Mouse (Mus musculus) cerebral cortex, adult 2 months (tissue): ENCODE measurements around the gene Snx18.

ENCODE experiments used
- WGBS: fragments of 180-500 bp; shearing (Covaris S2); methylation state at CpG from one replicate; pipeline ENCODE4 v1.1.7; 2018; 5-methylcytosine and 5-hydroxymethylcytosine counted together

Gene Snx18

GRCm38 (mm10) chr13:113615971-113616671 is 2.2 kb downstream of the Snx18 start:
- WGBS = 6% methylated on average over 8 of the region's 8 CpGs

GRCm38 (mm10) chr13:113615546-113615941 is 2.8 kb downstream of the Snx18 start:
- 2% methylated on average over 10 of the region's 10 CpGs for WGBS

GRCm38 (mm10) chr13:113614635-113615545 is 3.5 kb downstream of the Snx18 start:
- WGBS = 12% methylated on average over 24 of the region's 24 CpGs

GRCm38 (mm10) chr13:113613882-113614281 is 4.5 kb downstream of the Snx18 start:
- 43% methylated on average over 10 of the region's 10 CpGs for WGBS

- 21% methylated on average over 12 of the region's 12 CpGs for WGBS
Measured at GRCm38 (mm10) chr13:113613341-113613740, 5.0 kb downstream of the Snx18 start.

- 60% methylated on average over 24 of the region's 24 CpGs for WGBS
Measured at GRCm38 (mm10) chr13:113612141-113612950, 6.0 kb downstream of the Snx18 start.

- 49% methylated on average over 13 of the region's 13 CpGs for WGBS
Measured at GRCm38 (mm10) chr13:113610732-113611500, 7.4 kb downstream of the Snx18 start.

DNA sequence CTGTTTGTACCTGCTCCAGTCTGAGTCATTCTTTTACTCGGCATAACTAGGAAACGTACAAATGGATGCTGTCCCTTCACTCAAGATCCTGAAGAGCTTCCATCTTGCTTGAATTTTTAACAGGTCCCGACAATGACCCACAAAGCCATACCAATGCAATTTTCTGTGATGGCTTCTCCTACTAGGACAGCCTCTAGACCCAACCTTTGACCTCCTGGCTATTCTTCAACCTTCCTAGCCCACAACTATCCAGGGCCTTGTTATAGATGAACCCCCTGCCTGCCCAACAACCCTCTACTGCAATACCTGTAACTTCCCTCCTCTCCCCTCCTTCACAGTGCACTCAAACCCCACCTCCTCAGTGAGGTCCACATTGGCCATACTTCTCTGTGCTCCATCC is 8.9 kb downstream of the Snx18 start:
- WGBS = 57% methylated on average over 3 of the region's 3 CpGs

DNA sequence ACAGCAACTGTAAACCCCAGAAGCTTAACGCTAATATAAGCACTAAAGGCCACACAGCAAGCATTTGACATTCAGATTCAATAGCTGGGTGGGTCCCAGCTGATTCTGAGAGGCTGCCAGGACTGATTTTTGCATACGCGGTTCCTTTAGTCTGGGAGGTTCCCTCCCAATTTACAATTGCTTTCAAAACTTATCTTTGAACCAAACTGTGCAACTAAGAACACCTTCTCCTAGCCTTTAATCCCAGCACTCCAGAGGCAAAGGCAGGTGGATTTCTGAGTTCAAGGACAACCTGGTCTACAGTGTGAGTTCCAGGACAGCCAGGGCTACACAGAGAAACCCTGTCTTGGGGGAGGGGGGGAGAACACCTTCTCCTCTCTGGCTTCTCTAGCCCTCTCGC is 10.5 kb downstream of the Snx18 start:
- WGBS = 40% methylated on average over 4 of the region's 4 CpGs

GRCm38 (mm10) chr13:113607371-113607770 is 11.0 kb downstream of the Snx18 start:
- WGBS = 78% methylated on average over 7 of the region's 7 CpGs

DNA sequence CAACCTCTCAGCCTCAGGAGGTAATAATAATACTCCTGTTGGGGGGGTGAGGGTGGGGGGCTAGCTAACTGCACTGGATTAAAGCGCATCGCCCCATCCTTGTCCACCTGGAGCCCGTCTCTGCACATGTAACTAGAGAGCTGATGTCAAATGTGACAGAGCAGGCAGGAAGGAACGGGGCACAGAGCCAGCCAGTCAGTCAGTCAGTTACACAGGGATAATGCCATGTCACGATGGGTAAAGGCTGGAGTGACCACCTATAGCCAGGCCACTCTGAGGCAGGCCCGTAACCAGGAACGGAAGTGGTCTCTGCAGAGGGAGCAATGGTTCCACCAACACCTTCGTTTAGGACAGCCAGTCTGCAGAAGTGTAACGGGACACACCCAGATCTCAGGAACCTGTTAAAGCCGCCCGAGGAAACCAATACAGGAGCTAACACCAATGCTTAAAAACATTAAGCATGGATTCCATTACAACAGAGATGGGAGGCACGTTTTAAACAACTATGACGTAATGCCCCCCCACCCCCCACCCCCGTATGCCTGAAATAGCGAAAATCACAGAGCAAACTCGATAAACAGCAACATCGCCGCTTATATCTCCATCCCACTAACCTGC is 11.5 kb downstream of the Snx18 start:
- WGBS = 71% methylated on average over 18 of the region's 18 CpGs

- 69% methylated on average over 14 of the region's 14 CpGs for WGBS
Measured at GRCm38 (mm10) chr13:113606131-113606530, 12.2 kb downstream of the Snx18 start.

DNA sequence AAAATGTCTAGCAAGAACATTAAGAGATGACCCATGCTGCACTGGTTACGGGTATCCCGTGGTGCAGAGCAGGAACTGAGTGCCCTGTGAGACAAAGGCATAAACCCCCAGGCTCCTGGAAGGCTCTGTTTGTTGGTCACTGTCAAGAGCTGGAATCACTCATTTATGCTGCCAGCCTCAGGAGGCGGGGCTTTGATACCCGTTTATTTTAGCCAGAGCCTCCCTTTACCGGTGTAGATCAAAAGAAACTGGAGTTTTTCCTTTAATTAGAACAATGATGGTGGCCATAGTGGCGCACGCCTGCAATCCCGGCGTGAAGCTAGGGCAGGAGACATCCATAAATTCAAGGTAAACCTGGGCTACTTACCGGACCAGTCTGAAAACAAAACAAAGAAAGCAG is 12.7 kb downstream of the Snx18 start:
- 81% methylated on average over 10 of the region's 10 CpGs for WGBS

- 45% methylated on average over 6 of the region's 6 CpGs for WGBS
Measured at GRCm38 (mm10) chr13:113604321-113604720, 14.0 kb downstream of the Snx18 start.

DNA sequence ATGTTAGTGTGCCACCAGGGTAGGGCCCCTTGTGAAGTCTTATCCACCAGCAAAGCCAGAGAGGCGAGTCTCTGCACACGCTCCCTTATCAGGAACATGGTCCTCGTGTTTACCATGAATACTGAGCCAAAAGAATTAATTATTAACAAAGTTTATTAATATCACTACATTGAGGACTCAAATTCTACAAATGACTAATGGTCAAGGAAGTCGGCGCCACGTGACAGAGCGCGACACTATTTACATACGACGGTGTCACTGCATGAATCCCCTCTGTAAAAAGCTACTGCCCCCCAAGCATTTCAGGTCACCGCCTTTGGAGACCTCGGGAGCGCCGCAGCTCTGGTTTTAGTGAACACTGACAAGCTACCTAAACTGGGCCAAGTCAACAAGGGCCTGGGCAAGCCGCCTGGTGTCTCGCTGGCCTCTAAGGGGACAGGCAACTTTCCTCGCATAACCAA is 15.5 kb downstream of the Snx18 start:
- WGBS = 82% methylated on average over 17 of the region's 17 CpGs

DNA sequence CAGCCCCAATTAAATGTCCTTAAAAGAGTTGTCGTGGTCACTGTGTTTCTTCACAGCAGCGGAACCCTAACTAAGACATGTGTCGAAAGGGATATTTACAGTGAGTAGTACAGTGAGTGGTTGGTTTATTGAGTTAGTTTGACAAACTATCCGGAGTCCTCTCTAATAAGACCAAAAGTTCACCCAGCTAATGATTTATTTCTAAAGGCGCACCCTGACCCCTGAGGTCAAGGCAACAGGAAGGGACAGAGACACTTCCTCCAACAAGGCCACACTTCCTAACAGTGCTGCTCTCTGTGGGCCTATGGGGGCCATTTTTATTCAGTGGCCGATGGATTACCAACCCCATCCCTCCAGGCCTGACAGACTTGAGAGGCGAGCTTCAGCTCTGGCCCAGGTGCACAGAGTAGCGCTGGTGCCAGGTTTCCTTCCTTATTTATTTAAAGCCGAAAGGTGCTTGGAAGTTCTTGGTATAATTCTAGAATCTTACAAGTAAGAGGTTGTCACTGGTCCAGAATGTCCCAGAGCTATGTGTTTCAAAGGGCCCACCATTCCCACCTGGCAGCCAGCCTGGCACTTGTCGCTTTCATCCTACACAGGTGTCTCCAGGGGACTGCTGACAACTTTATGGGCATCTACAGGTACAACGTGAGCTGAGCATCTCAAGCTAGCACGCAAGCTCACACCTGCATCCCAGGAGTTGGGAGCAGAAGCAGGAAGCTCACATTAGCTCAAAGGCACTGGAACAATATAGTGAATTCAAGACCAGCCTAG is 16.3 kb downstream of the Snx18 start:
- WGBS = 94% methylated on average over 12 of the region's 12 CpGs

DNA sequence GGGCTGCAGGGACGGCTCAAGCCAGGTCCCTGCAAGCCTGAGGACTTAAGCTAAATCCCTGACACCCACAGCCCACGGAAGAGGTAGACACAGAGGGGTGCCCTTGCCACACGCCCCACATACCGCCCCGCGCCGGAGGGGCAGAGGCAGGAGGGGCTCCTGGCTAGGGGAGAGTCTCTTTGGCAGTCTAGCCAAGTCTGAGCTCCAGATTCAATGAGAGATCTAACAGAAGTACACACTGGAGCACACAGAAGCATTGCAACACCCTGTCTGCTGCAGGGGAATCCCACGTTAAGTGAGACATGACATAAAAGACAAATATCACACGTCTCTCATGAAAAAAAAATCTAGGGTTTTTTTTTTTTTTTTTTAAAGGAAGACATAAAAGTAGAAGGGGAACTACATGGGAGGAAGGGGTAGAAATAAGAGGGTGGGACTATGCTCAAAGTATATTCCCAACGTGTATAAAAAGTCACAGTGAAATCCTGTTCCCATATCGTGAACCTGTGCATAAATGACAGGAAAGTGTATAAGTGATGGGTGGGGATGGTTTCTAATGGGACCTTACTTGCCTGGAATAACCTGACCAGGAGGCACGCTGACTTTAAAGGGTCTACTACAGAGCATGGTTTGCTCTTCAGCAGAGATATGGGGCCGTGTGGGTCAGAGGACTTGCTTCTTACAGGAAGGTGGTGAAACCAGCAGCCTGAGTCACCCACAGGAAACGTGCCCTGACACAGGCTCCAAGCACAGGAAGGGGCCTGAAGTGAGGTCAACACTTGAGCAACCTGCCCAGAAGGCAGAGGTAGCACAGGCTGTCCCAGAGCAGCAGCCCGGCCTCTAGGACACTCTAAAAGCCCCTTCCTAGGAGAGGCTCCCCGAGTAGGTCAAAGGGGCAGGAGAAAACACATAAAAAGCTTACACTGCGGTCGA is 17.6 kb downstream of the Snx18 start:
- 82% methylated on average over 18 of the region's 18 CpGs for WGBS

DNA sequence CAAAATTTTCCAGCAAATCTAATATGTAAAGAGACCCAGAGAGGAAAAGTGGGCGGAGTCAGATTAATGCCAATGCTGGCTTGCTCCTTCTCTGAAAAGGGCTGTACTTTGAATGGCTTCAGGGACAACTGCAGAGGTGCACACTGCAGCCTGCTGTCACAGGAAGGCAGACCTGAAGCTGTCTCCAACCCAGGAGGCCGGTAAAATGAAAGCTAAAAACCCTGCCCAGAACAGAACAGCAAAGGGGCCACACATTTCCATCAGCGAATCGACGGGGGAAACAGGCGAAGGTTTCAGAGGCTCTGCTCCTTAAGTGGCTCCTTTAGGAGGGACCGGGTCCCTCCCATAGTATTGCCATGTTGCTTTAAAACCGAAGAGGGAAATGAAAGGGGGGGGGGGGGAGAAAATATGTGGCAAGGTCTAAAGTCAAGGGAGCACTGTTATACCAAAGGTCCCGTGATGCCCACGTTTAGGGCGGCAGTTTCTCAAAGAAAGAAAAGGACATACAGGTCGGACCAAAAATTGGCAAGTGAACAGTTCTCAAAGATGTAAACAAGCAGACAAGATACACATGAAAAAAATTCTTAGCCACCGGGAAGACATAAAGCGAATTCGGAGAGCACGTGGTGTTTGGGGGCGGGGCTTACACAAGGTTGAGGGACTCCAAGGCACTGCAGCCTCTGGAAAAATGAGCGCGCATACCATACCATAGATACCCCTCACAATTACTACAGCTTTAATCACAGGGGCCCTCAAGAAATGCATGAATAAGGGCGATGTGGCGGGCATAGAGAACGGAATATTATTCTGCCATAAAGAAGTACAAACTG is 18.4 kb downstream of the Snx18 start:
- WGBS = 90% methylated on average over 22 of the region's 22 CpGs
